Mouse (Mus musculus) thymus, adult 2 months (tissue): ENCODE data around the gene Dpm3. TPM values are rescaled to one million over a fixed set of nuclear protein-coding genes. Genes with fewer than 3 reads are reported as not detected.
A peak's percentile ranks its signal among the peaks of the same experiment; 100 is the strongest.

ENCODE experiments used
- DNase-seq: peaks from one replicate; pipeline ENCODE4 v3.0.0; 2021
- H3K27ac ChIP-seq: fragments of 200-500 bp; 2 replicates; pipeline ENCODE4 v1.5.1; 2012; ENCODE audit warnings: low read length, control low read depth; ENCODE audit not compliant: control insufficient read depth, insufficient read depth
- H3K27me3 ChIP-seq: fragments of 200-500 bp; 2 replicates; pipeline ENCODE4 v1.6.1; 2012; ENCODE audit warnings: mild to moderate bottlenecking, low read length, moderate library complexity, mixed read lengths; ENCODE audit not compliant: control insufficient read depth, insufficient read depth
- H3K36me3 ChIP-seq: fragments of 200-500 bp; 2 replicates; pipeline ENCODE4 v1.6.1; 2012; ENCODE audit warnings: mild to moderate bottlenecking, low read length, moderate library complexity; ENCODE audit not compliant: control insufficient read depth, insufficient read depth
- H3K4me1 ChIP-seq: fragments of 200-500 bp; replicated peaks from 2 replicates; pipeline ENCODE4 v1.6.1; 2012; ENCODE audit warnings: low read length; ENCODE audit not compliant: control insufficient read depth, insufficient read depth
- H3K4me3 ChIP-seq: fragments of 200-500 bp; 2 replicates; pipeline ENCODE4 v1.5.1; 2012; ENCODE audit warnings: mild to moderate bottlenecking, low read length, control low read depth, moderate library complexity; ENCODE audit not compliant: control insufficient read depth, insufficient read depth
- CTCF ChIP-seq: fragments of 200-500 bp; IDR thresholded peaks from 2 replicates; pipeline ENCODE4 v1.5.1; 2012; ENCODE audit warnings: mild to moderate bottlenecking, control low read depth, low read length, moderate library complexity, borderline replicate concordance; ENCODE audit not compliant: control insufficient read depth, poor library complexity, insufficient read depth; ENCODE audit errors: extremely low read depth
- POLR2A ChIP-seq: fragments of 200-500 bp; IDR thresholded peaks from 2 replicates; pipeline ENCODE4 v1.6.1; 2012; ENCODE audit warnings: mild to moderate bottlenecking, low read length, control low read depth, moderate library complexity; ENCODE audit not compliant: control insufficient read depth, poor library complexity, insufficient read depth; ENCODE audit errors: extremely low read depth
- WGBS: fragments of 180-500 bp; shearing (Covaris S2); methylation state at CpG from one replicate; pipeline ENCODE4 v1.1.7; 2018; 5-methylcytosine and 5-hydroxymethylcytosine counted together
- polyA plus RNA-seq: library from polyadenylated mRNA; depleted of rRNA; stranded (reverse); fragments of >200 nt; gene quantifications from 2 replicates; pipeline ENCODE4 v1.2.3, GENCODE M21; 2012

Gene Dpm3
- polyA plus RNA-seq, 1 experiment: 588 TPM

GRCm38 (mm10) chr3:89238494-89238893 lies 20.7 kb upstream of the Dpm3 start:
- no peak overlapping the region for H3K27ac ChIP-seq
- peaks cover 3% of the 10 kb centered on the region for H3K4me1 ChIP-seq
- DNase-seq: no peak
- 91% methylated on average over 11 of the region's 12 CpGs for WGBS
- H3K36me3 ChIP-seq: no peaks in the 10 kb centered on the region
- no peaks in the 10 kb centered on the region for H3K27me3 ChIP-seq
- no peak overlapping the region for H3K4me3 ChIP-seq
- no peak for TF ChIP-seq POLR2A
- no peak for TF ChIP-seq CTCF

GRCm38 (mm10) chr3:89242331-89242895 lies 16.7 kb upstream of the Dpm3 start:
- WGBS: 78% methylated on average over 9 of the region's 9 CpGs
- no peaks in the 10 kb centered on the region for H3K36me3 ChIP-seq
- H3K27me3 ChIP-seq: no peaks in the 10 kb centered on the region
- TF ChIP-seq CTCF (no peak), POLR2A (no peak)
- no peak for DNase-seq
- H3K4me1 ChIP-seq: peaks cover 27% of the 10 kb centered on the region
- no peak overlapping the region for H3K27ac ChIP-seq
- H3K4me3 ChIP-seq: no peak overlapping the region

- no peaks in the 10 kb centered on the region for H3K27me3 ChIP-seq
- peak; percentile 86 for DNase-seq
- H3K27ac ChIP-seq: no peak overlapping the region
- H3K36me3 ChIP-seq: no peaks in the 10 kb centered on the region
- H3K4me3 ChIP-seq: 0 out of 2 replicates have a peak overlapping the region, but pooled peaks have one; percentile 10
- H3K4me1 ChIP-seq: peaks cover 31% of the 10 kb centered on the region
- WGBS: 23% methylated on average over 14 of the region's 14 CpGs
- TF ChIP-seq CTCF (peak; percentile 83), POLR2A (0 out of 2 replicates have a peak, but pooled peaks have one; percentile 41)
Measured at GRCm38 (mm10) chr3:89243609-89244008, 15.5 kb upstream of the Dpm3 start.

- WGBS: 49% methylated on average over 25 of the region's 25 CpGs
- Histone ChIP-seq H3K4me3 (peak overlapping the region; percentile 22), H3K27me3 (no peaks in the 10 kb centered on the region), H3K36me3 (no peaks in the 10 kb centered on the region), H3K27ac (no peak overlapping the region), H3K4me1 (peaks cover 31% of the 10 kb centered on the region)
- DNase-seq: peak; percentile 47
- no peak for TF ChIP-seq POLR2A
Measured at GRCm38 (mm10) chr3:89244158-89244981, 14.8 kb upstream of the Dpm3 start.

GRCm38 (mm10) chr3:89244982-89245687 lies 14.0 kb upstream of the Dpm3 start:
- Histone ChIP-seq H3K4me1 (peaks cover 31% of the 10 kb centered on the region), H3K27me3 (no peaks in the 10 kb centered on the region), H3K4me3 (peak overlapping the region; percentile 23), H3K27ac (peak overlapping the region; percentile 8; the same call in 1 of the 2 replicates), H3K36me3 (no peaks in the 10 kb centered on the region)
- peak; percentile 60 for DNase-seq
- under 1% methylated on average over 19 of the region's 26 CpGs for WGBS
- TF ChIP-seq POLR2A (no peak), CTCF (no peak)

GRCm38 (mm10) chr3:89245688-89246171 lies 13.4 kb upstream of the Dpm3 start, which contains the start of gene Krtcap2:
Krtcap2 (plus strand) TSS chr3:89245966.
- Histone ChIP-seq H3K27me3 (no peaks in the 10 kb centered on the region), H3K4me3 (peak within 1 kb of the TSS; percentile 62), H3K36me3 (no peaks in the 10 kb centered on the region), H3K4me1 (peaks cover 35% of the 10 kb centered on the region), H3K27ac (peak within 1 kb of the TSS; percentile 8; the same call in 1 of the 2 replicates)
- DNase-seq: peak; percentile 39
- WGBS: 5% methylated on average over 20 of the region's 20 CpGs
- TF ChIP-seq CTCF: no peak
- TF ChIP-seq POLR2A: no peak
